Mouse (Mus musculus) olfactory bulb, adult 2 months (tissue): ENCODE data around the gene Pdzd7.
A peak's percentile ranks its signal among the peaks of the same experiment; 100 is the strongest.

Experiments used
- CTCF ChIP-seq: fragments of 200-500 bp; IDR thresholded peaks from 2 replicates; pipeline ENCODE4 v1.5.1; 2012; ENCODE audit warnings: low read depth, mild to moderate bottlenecking, low read length, moderate library complexity; ENCODE audit not compliant: insufficient read depth
- POLR2A ChIP-seq: fragments of 200-500 bp; IDR thresholded peaks from 2 replicates; pipeline ENCODE4 v1.6.1; 2012; ENCODE audit warnings: mild to moderate bottlenecking, low read depth, low read length, moderate library complexity; ENCODE audit not compliant: insufficient read depth

DNA sequence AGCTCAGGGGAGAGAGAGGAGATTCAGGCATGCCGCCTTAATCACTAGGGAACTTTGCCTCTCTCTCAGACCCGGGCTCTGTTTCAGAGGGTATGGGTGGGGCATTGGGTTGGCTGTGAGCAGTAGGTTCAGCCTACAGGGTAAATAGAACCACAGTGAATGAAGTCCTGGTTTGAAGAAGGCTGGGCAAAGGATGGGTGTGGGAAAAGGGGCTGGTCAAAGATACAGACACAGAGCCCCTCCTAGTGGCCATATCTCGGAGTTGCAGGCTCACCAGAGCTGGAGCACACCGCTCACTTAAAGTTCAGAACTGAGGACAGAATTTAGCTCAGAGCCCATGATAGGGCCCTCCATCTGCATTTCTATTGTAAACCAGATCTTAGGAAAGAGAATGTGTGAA is 13.7 kb downstream of the Pdzd7 start:
- TF ChIP-seq CTCF (peak; percentile 63), POLR2A (no peak)
